Comparison of ENCODE assay signal across 20 mouse cellular contexts in genomic region chr15:61441012-61441411, GRCm38 (mm10).
"Had no signal": no experiment of that assay in that cellular context is flagged by ENCODE, and none has a peak within 500 bp of the region (broad histone marks: within the 10 kb centered on the region; RNA-seq: fewer than 3 reads in every experiment).

No protein-coding gene starts in this region.

- H3K9ac ChIP-seq: heart, embryonic 12.5 days; heart, embryonic 13.5 days; heart, embryonic 15.5 days; hindbrain, embryonic 12.5 days; hindbrain, embryonic 13.5 days; hindbrain, embryonic 14.5 days; hindbrain, embryonic 15.5 days; intestine, embryonic 15.5 days; kidney, embryonic 15.5 days had no signal

- H3K4me3 ChIP-seq: heart, embryonic 10.5 days; heart, embryonic 12.5 days; heart, embryonic 13.5 days; heart, embryonic 15.5 days; hindbrain, embryonic 10.5 days; hindbrain, embryonic 12.5 days; hindbrain, embryonic 13.5 days; hindbrain, embryonic 15.5 days; intestine, embryonic 15.5 days; kidney, embryonic 15.5 days; layer of hippocampus, adult 2 months had no signal

- H3K27ac ChIP-seq: heart, embryonic 10.5 days; heart, embryonic 13.5 days; heart, embryonic 15.5 days; hindbrain, embryonic 10.5 days; hindbrain, embryonic 12.5 days; hindbrain, embryonic 13.5 days; hindbrain, embryonic 14.5 days; hindbrain, embryonic 15.5 days; hindbrain, postnatal 0 days; intestine, embryonic 15.5 days; kidney, embryonic 15.5 days; kidney, postnatal 0 days; layer of hippocampus, adult 2 months had no signal

- H3K4me2 ChIP-seq: heart, embryonic 11.5 days; heart, embryonic 12.5 days; heart, embryonic 13.5 days; heart, embryonic 15.5 days; hindbrain, embryonic 12.5 days; hindbrain, embryonic 13.5 days; hindbrain, embryonic 14.5 days; hindbrain, embryonic 15.5 days; intestine, embryonic 15.5 days; kidney, embryonic 15.5 days had no signal

- H3K27me3 ChIP-seq: heart, embryonic 12.5 days; heart, embryonic 13.5 days; heart, embryonic 15.5 days; hindbrain, embryonic 12.5 days; hindbrain, embryonic 13.5 days; hindbrain, embryonic 15.5 days; intestine, embryonic 15.5 days; kidney, embryonic 15.5 days had no signal

- DNase-seq: heart, postnatal 14 days; heart, postnatal 36 days; kidney, adult 18-20 months; layer of hippocampus, adult 9-11 months; layer of hippocampus, postnatal 36 days had no signal

- H3K4me1 ChIP-seq: heart, embryonic 10.5 days; heart, embryonic 12.5 days; heart, embryonic 15.5 days; hindbrain, embryonic 10.5 days; hindbrain, embryonic 12.5 days; hindbrain, embryonic 13.5 days; hindbrain, embryonic 15.5 days; intestine, embryonic 15.5 days; kidney, embryonic 15.5 days had no signal

- H3K9me3 ChIP-seq: heart, embryonic 10.5 days; heart, embryonic 12.5 days; heart, embryonic 13.5 days; heart, embryonic 15.5 days; hindbrain, embryonic 10.5 days; hindbrain, embryonic 12.5 days; hindbrain, embryonic 13.5 days; hindbrain, embryonic 15.5 days; intestine, embryonic 15.5 days; kidney, embryonic 15.5 days had no signal

- H3K36me3 ChIP-seq: heart, embryonic 10.5 days; heart, embryonic 12.5 days; heart, embryonic 13.5 days; heart, embryonic 15.5 days; hindbrain, embryonic 10.5 days; hindbrain, embryonic 12.5 days; hindbrain, embryonic 13.5 days; hindbrain, embryonic 15.5 days; intestine, embryonic 15.5 days; kidney, embryonic 15.5 days had no signal
